In the genomic region with DNA sequence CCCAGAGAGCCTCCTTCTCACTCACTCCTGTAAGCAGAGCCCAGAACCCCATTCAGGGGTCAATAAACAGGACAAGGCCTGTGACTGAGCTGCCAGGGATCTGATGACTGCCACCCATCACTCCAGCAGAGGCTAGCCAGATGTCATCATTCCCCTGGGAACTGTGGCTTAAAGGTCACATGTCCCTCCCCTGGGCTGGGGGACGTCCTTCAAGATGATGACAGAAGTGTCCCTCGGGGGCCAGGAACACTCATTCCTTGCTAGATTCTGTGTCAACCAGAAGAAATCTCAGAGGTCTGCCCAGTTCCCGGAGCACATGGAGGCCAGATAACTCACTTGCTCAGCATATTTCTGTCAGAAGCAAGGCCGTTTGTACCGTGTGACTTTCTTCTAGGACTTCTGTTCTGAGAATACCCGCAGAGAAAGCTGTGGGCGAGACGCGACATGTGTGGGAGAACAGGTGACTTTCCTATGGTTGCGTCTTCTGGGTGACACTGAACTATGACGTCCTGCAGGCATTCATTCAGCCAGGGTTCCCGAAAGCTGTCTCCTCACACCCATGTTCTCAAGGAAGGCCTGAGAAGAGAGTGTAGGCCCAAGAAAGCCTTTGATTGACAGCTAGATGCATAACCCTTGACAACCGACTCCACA, we compare ENCODE assay signal across 10 mouse cellular contexts. TPM values are rescaled to one million over a fixed set of nuclear protein-coding genes. Genes with fewer than 3 reads are reported as not detected.
DNase-seq lines count a peak whose midpoint lies in the region.
"Had no signal": no experiment of that assay in that cellular context is flagged by ENCODE, and none has a peak within 500 bp of the region (broad histone marks: within the 10 kb centered on the region; RNA-seq: fewer than 3 reads in every experiment).

No protein-coding gene starts in this region.

- H3K27ac ChIP-seq in heart, embryonic 10.5 days: peak overlapping the region; percentile 79
- H3K27ac ChIP-seq: forebrain, embryonic 15.5 days; midbrain, embryonic 15.5 days; stomach, embryonic 15.5 days had no signal

- peak; percentile 72 for DNase-seq in 3134 (ENCODE audit: extremely low read depth, insufficient read length, low spot score)
- peak; percentile 72 for DNase-seq in CD4-positive, CD25-positive, alpha-beta regulatory T cell, adult 2 months (ENCODE audit: low read depth, low spot score)
- no peak for DNase-seq in heart, embryonic 10.5 days (ENCODE audit: low spot score)
- peak; percentile 45 to 61 for DNase-seq in kidney, postnatal 36 days
- DNase-seq in layer of hippocampus, adult 9-11 months: no peak
- DNase-seq in left cerebral cortex, postnatal 25 days (ENCODE audit: low spot score in 2 of 2): no peak
- DNase-seq in T-cell, adult 2 months (ENCODE audit: low spot score): no peak

- H3K9me3 ChIP-seq in heart, embryonic 10.5 days: no peaks in the 10 kb centered on the region
- H3K9me3 ChIP-seq: forebrain, embryonic 15.5 days; midbrain, embryonic 15.5 days; stomach, embryonic 15.5 days had no signal

- intact Hi-C loops in left cerebral cortex, postnatal 25 days (cut with DNase I): no loop called here

- WGBS in heart, embryonic 10.5 days: 50% methylated on average over 13 of the region's 13 CpGs

- no peak overlapping the region for H3K4me3 ChIP-seq in heart, embryonic 10.5 days
- H3K4me3 ChIP-seq: forebrain, embryonic 15.5 days; midbrain, embryonic 15.5 days; stomach, embryonic 15.5 days had no signal

- H3K4me1 ChIP-seq in heart, embryonic 10.5 days: peaks cover 80% of the 10 kb centered on the region

- peaks cover 23% of the 10 kb centered on the region for H3K36me3 ChIP-seq in heart, embryonic 10.5 days
- H3K36me3 ChIP-seq: forebrain, embryonic 15.5 days; midbrain, embryonic 15.5 days had no signal

- no peaks in the 10 kb centered on the region for H3K27me3 ChIP-seq in heart, embryonic 10.5 days (ENCODE audit: insufficient read depth, poor library complexity, severe bottlenecking)
- H3K27me3 ChIP-seq: forebrain, embryonic 15.5 days; midbrain, embryonic 15.5 days; stomach, embryonic 15.5 days had no signal

RNA-seq across cellular contexts. Expression of gene Smad3, which starts 46.1 kb away (rescaled TPM):
- 15.2 and 20.0 TPM in 2 replicates for polyA plus RNA-seq in heart, embryonic 10.5 days (2016; fragmentation: Nextera tagmentation; extraction: Ambion mirVana)
- total RNA-seq in left cerebral cortex, postnatal 25 days (2021): 10 to 100 TPM; 55.3 to 67.5 TPM

Comparison
In these comparisons a context has a peak if more than half of its experiments do, and no peak if none do; other contexts are left out.
1. DNase-seq: peak in 3134 (single experiment), CD4-positive, CD25-positive, alpha-beta regulatory T cell, adult 2 months (single experiment) and kidney, postnatal 36 days (2 of 2); none in heart, embryonic 10.5 days (single experiment), layer of hippocampus, adult 9-11 months (single experiment), left cerebral cortex, postnatal 25 days (0 of 2) and T-cell, adult 2 months (single experiment).